7 mouse cellular contexts compared by ENCODE assay signal in the genomic region with DNA sequence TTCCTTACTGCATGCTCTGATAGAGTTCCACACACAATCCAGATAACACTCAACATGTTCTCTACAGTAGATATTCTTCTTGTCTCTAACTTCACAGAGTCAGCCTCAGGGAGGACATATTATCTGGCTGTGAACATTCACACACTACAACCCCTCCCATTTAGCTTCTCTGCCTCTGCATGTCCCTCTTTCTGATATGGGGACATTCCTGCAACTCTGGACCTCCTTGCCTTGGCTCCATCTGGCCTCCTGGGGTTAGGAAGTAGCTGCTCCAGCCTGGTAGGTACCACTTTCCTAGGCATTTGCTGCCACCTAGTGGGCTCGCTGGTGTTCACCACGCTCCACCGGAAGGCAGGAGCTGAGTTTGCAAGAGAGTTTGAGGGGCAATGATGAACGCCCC. TPM values are rescaled to one million over a fixed set of nuclear protein-coding genes. Genes with fewer than 3 reads are reported as not detected.
DNase-seq lines count a peak whose midpoint lies in the region; ATAC-seq and TF ChIP-seq lines count a peak whose summit lies in the region.

No protein-coding gene starts in this region.

- H3K9ac ChIP-seq in hindbrain, postnatal 0 days (replicated peaks; ENCODE audit: low read length): no peak overlapping the region

- no peak overlapping the region for H3K4me2 ChIP-seq in hindbrain, postnatal 0 days (ENCODE audit: low read depth, low read length)

- H3K36me3 ChIP-seq in hindbrain, postnatal 0 days (ENCODE audit: insufficient read depth, low read length): no peaks in the 10 kb centered on the region
- H3K36me3 ChIP-seq in midbrain, embryonic 10.5 days: peaks cover 12% of the 10 kb centered on the region
- peaks cover 5% of the 10 kb centered on the region for H3K36me3 ChIP-seq in small intestine, adult 2 months (ENCODE audit: control insufficient read depth, insufficient read depth, low read length)

- peak; percentile 77 for ATAC-seq in activated CD4-positive, CD25-positive, alpha-beta regulatory T cell, adult 4 months
- ATAC-seq in hindbrain, postnatal 0 days: peak; percentile 68

- TF ChIP-seq POLR2A in small intestine, adult 2 months (IDR thresholded peaks at IDR 0.05; ENCODE audit: low read depth, low read length): no peak

- DNase-seq in cerebellum, postnatal 36 days: peak; percentile 82
- peak; percentile 47 to 49 for DNase-seq in gastrocnemius, adult 8-10 months (ENCODE audit: low spot score in 2 of 2)
- peak; percentile 93 for DNase-seq in hindbrain, postnatal 0 days (ENCODE audit: low spot score)
- peak; percentile 72 to 84 for DNase-seq in left cerebral cortex, postnatal 25 days (ENCODE audit: low spot score in 2 of 2)
- DNase-seq in midbrain, embryonic 10.5 days (ENCODE audit: low spot score): peak; percentile 87

- H3K4me1 ChIP-seq in hindbrain, postnatal 0 days (ENCODE audit: insufficient read depth, low read length): peaks cover 12% of the 10 kb centered on the region; the same call in 1 of the 2 replicates
- H3K4me1 ChIP-seq in midbrain, embryonic 10.5 days: peaks cover 35% of the 10 kb centered on the region
- peaks cover 5% of the 10 kb centered on the region; the same call in 1 of the 2 replicates for H3K4me1 ChIP-seq in small intestine, adult 2 months (ENCODE audit: control insufficient read depth, insufficient read depth, insufficient read length, low read length)

- no peak overlapping the region for H3K27ac ChIP-seq in hindbrain, postnatal 0 days
- no peak overlapping the region for H3K27ac ChIP-seq in midbrain, embryonic 10.5 days (replicated peaks)
- H3K27ac ChIP-seq in small intestine, adult 2 months (ENCODE audit: insufficient read depth, low read depth, low read length): no peak overlapping the region

- 2% methylated on average over 4 of the region's 4 CpGs for WGBS in hindbrain, postnatal 0 days
- 3% methylated on average over 4 of the region's 4 CpGs for WGBS in midbrain, embryonic 10.5 days
- WGBS in small intestine, adult 2 months: 1% methylated on average over 4 of the region's 4 CpGs

- no peaks in the 10 kb centered on the region for H3K9me3 ChIP-seq in hindbrain, postnatal 0 days (ENCODE audit: low read length)
- H3K9me3 ChIP-seq in midbrain, embryonic 10.5 days (replicated peaks): no peaks in the 10 kb centered on the region

- peak; percentile 95 for TF ChIP-seq CTCF in hindbrain, postnatal 0 days (IDR thresholded peaks at IDR 0.05; ENCODE audit: low read depth)
- peak; percentile 91; the same call in 1 of the 2 replicates for TF ChIP-seq CTCF in small intestine, adult 2 months (IDR thresholded peaks at IDR 0.05; ENCODE audit: extremely low read depth, insufficient read length, insufficient replicate concordance, low read depth, low read length)

- H3K4me3 ChIP-seq in hindbrain, postnatal 0 days (ENCODE audit: low read length): no peak overlapping the region
- no peak overlapping the region for H3K4me3 ChIP-seq in midbrain, embryonic 10.5 days
- no peak overlapping the region for H3K4me3 ChIP-seq in small intestine, adult 2 months (ENCODE audit: low read depth, low read length)

- intact Hi-C loops in left cerebral cortex, postnatal 25 days (cut with DNase I): loop anchor here (5.0 to 10.0 kb wide), 4 partner anchors 41 to 288 kb away; a partner anchor contains a TSS

- no peaks in the 10 kb centered on the region for H3K27me3 ChIP-seq in hindbrain, postnatal 0 days (ENCODE audit: insufficient read depth, low read length)
- no peaks in the 10 kb centered on the region for H3K27me3 ChIP-seq in midbrain, embryonic 10.5 days (ENCODE audit: low read depth, poor library complexity, severe bottlenecking)
- no peaks in the 10 kb centered on the region for H3K27me3 ChIP-seq in small intestine, adult 2 months (ENCODE audit: control insufficient read depth, insufficient read depth, low read length)

RNA-seq across cellular contexts. Expression of a gene that starts 14.5 kb away (rescaled TPM):
- 100 to 1,000 TPM; 255 to 299 TPM for polyA plus RNA-seq in activated CD4-positive, CD25-positive, alpha-beta regulatory T cell, adult 4 months (2017; shearing (Covaris generic))
- total RNA-seq in gastrocnemius, adult 8-10 months (2022): 10 to 100 TPM; 41.2 to 58.3 (median 44.9) TPM
- 559 and 659 TPM in 2 replicates for total RNA-seq in hindbrain, postnatal 0 days (2014; rRNA removed)
- 935 and 978 TPM in 2 replicates for polyA plus RNA-seq in hindbrain, postnatal 0 days (2015; fragmentation: Nextera tagmentation; extraction: Ambion mirVana)
- 1,000 to 10,000 TPM; 1,163 to 1,279 TPM for total RNA-seq in left cerebral cortex, postnatal 25 days (2021)
- polyA plus RNA-seq in midbrain, embryonic 10.5 days (2016; fragmentation: Nextera tagmentation; extraction: Ambion mirVana): 457 and 467 TPM in 2 replicates
- 105 and 188 TPM in 2 replicates for polyA plus RNA-seq in small intestine, adult 2 months (2012; rRNA removed)
